Mouse (Mus musculus): Measurements from ENCODE around the gene Uso1.

The Uso1 gene

GRCm38 (mm10) chr5:92137239-92138046 lies at the start of gene Uso1:
Gene Uso1 (plus strand): TSS chr5:92137938.
- in situ Hi-C loops (cut with MboI, MseI) = no loop called here

GRCm38 (mm10) chr5:92093263-92094061 lies 44.3 kb upstream of the Uso1 start:
- in situ Hi-C loops (cut with MboI, MseI) = loop anchor here (5.0 kb wide), 1 partner anchor 39 kb away; no protein-coding TSS in a partner anchor

GRCm38 (mm10) chr5:92094062-92094415 lies 43.7 kb upstream of the Uso1 start:
- in situ Hi-C loops (cut with MboI, MseI) = loop anchor here (5.0 kb wide), 1 partner anchor 38 kb away; no protein-coding TSS in a partner anchor

GRCm38 (mm10) chr5:92096786-92097185 lies 41.0 kb upstream of the Uso1 start:
- in situ Hi-C loops (cut with MboI, MseI) = no loop called here

- in situ Hi-C loops (cut with MboI, MseI) = no loop called here
Observed at GRCm38 (mm10) chr5:92097779-92098178, 40.0 kb upstream of the Uso1 start.

- in situ Hi-C loops (cut with MboI, MseI) = no loop called here
Observed at GRCm38 (mm10) chr5:92098351-92099109, 39.2 kb upstream of the Uso1 start.

GRCm38 (mm10) chr5:92101601-92102000 lies 36.1 kb upstream of the Uso1 start:
- in situ Hi-C loops (cut with MboI, MseI) = no loop called here

GRCm38 (mm10) chr5:92103062-92103461 lies 34.7 kb upstream of the Uso1 start:
- in situ Hi-C loops (cut with MboI, MseI) = no loop called here

- in situ Hi-C loops (cut with MboI, MseI) = no loop called here
Observed at GRCm38 (mm10) chr5:92103816-92104415, 33.8 kb upstream of the Uso1 start.

GRCm38 (mm10) chr5:92106327-92107125 lies 31.2 kb upstream of the Uso1 start:
- in situ Hi-C loops (cut with MboI, MseI) = no loop called here

GRCm38 (mm10) chr5:92107282-92107681 lies 30.5 kb upstream of the Uso1 start:
- in situ Hi-C loops (cut with MboI, MseI) = no loop called here

- in situ Hi-C loops (cut with MboI, MseI) = no loop called here
Observed at GRCm38 (mm10) chr5:92110818-92111355, 26.9 kb upstream of the Uso1 start.

GRCm38 (mm10) chr5:92112175-92112574 lies 25.6 kb upstream of the Uso1 start:
- in situ Hi-C loops (cut with MboI, MseI) = no loop called here

GRCm38 (mm10) chr5:92112585-92112984 lies 25.2 kb upstream of the Uso1 start:
- in situ Hi-C loops (cut with MboI, MseI) = no loop called here

GRCm38 (mm10) chr5:92113484-92113883 lies 24.3 kb upstream of the Uso1 start:
- in situ Hi-C loops (cut with MboI, MseI) = no loop called here

- in situ Hi-C loops (cut with MboI, MseI) = no loop called here
Observed at GRCm38 (mm10) chr5:92114223-92114622, 23.5 kb upstream of the Uso1 start.

- in situ Hi-C loops (cut with MboI, MseI) = no loop called here
Observed at GRCm38 (mm10) chr5:92114939-92115338, 22.8 kb upstream of the Uso1 start.

GRCm38 (mm10) chr5:92117823-92118403 lies 19.8 kb upstream of the Uso1 start:
- in situ Hi-C loops (cut with MboI, MseI) = no loop called here

- in situ Hi-C loops (cut with MboI, MseI) = no loop called here
Observed at GRCm38 (mm10) chr5:92121636-92122035, 16.1 kb upstream of the Uso1 start.

GRCm38 (mm10) chr5:92125446-92125845 lies 12.3 kb upstream of the Uso1 start:
- in situ Hi-C loops (cut with MboI, MseI) = no loop called here
